10 mouse cellular contexts compared by ENCODE assay signal in genomic region chr9:117089409-117090147, GRCm38 (mm10).
DNase-seq lines count a peak whose midpoint lies in the region; ATAC-seq lines count a peak whose summit lies in the region.
"Had no signal": no experiment of that assay in that cellular context is flagged by ENCODE, and none has a peak within 500 bp of the region (broad histone marks: within the 10 kb centered on the region; RNA-seq: fewer than 3 reads in every experiment).

No protein-coding gene starts in this region.

- H3K9ac ChIP-seq in kidney, embryonic 14.5 days (ENCODE audit: low read depth, low read length) = no peak overlapping the region
- H3K9ac ChIP-seq: liver, embryonic 13.5 days had no signal

- peaks cover 4% of the 10 kb centered on the region; the same call in 1 of the 2 replicates for H3K4me1 ChIP-seq in kidney, embryonic 14.5 days (ENCODE audit: control insufficient read depth, insufficient read depth, low read length)
- H3K4me1 ChIP-seq: liver, embryonic 13.5 days had no signal

- H3K4me2 ChIP-seq in kidney, embryonic 14.5 days (replicated peaks; ENCODE audit: low read depth, low read length) = no peak overlapping the region
- H3K4me2 ChIP-seq: liver, embryonic 13.5 days had no signal

- no peak for ATAC-seq in kidney, embryonic 14.5 days (ENCODE audit: low FRiP score, low TSS enrichment)
- ATAC-seq: midbrain, embryonic 16.5 days had no signal

- peak; percentile 87 for DNase-seq in kidney, adult 11 months
- peak; percentile 56 to 59 for DNase-seq in right cerebral cortex, postnatal 10 days (ENCODE audit: low spot score in 2 of 2)
- DNase-seq in right cerebral cortex, postnatal 36 days (ENCODE audit: low spot score in 2 of 2) = no peak
- DNase-seq in cerebellum, postnatal 14 days = peak; percentile 98 to 99
- DNase-seq in layer of hippocampus, postnatal 36 days = peak; percentile 7 to 20
- DNase-seq in testis, postnatal 10 days (ENCODE audit: low spot score) = no peak
- no peak for DNase-seq in urinary bladder, postnatal 10 days (ENCODE audit: low spot score)
- DNase-seq: liver, embryonic 13.5 days had no signal

- H3K4me3 ChIP-seq in kidney, embryonic 14.5 days (ENCODE audit: low read length) = no peak overlapping the region
- H3K4me3 ChIP-seq: liver, embryonic 13.5 days had no signal

- no peaks in the 10 kb centered on the region for H3K27me3 ChIP-seq in kidney, embryonic 14.5 days (ENCODE audit: control insufficient read depth, insufficient read depth, low read length)
- H3K27me3 ChIP-seq: liver, embryonic 13.5 days had no signal

- H3K36me3 ChIP-seq in kidney, embryonic 14.5 days (ENCODE audit: control insufficient read depth, insufficient read depth, low read length) = no peaks in the 10 kb centered on the region
- H3K36me3 ChIP-seq: liver, embryonic 13.5 days had no signal

- H3K9me3 ChIP-seq in kidney, embryonic 14.5 days (ENCODE audit: control insufficient read depth, low read length) = no peaks in the 10 kb centered on the region
- H3K9me3 ChIP-seq: liver, embryonic 13.5 days had no signal

- H3K27ac ChIP-seq in kidney, embryonic 14.5 days (ENCODE audit: low read depth, low read length) = no peak overlapping the region
- H3K27ac ChIP-seq: liver, embryonic 13.5 days had no signal

- WGBS in kidney, embryonic 14.5 days = 94% methylated on average over 12 of the region's 12 CpGs

Comparison
In these comparisons a context has a peak if more than half of its experiments do, and no peak if none do; other contexts are left out.
1. DNase-seq: peak in kidney, adult 11 months (single experiment), right cerebral cortex, postnatal 10 days (2 of 2), cerebellum, postnatal 14 days (2 of 2) and layer of hippocampus, postnatal 36 days (2 of 2); none in right cerebral cortex, postnatal 36 days (0 of 2), testis, postnatal 10 days (single experiment) and urinary bladder, postnatal 10 days (single experiment).